Mouse (Mus musculus) right cerebral cortex, adult 18-20 months (tissue): ENCODE measurements around the gene Zfp663.
A peak's percentile ranks its signal among the peaks of the same experiment; 100 is the strongest.

Experiments used
- DNase-seq: peaks from one replicate; pipeline ENCODE4 v3.0.0; 2022; ENCODE audit warnings: mixed read lengths

The Zfp663 gene

GRCm38 (mm10) chr2:165319503-165319902 is 49.0 kb downstream of the Zfp663 start:
- no peak for DNase-seq

GRCm38 (mm10) chr2:165318941-165319340 is 49.6 kb downstream of the Zfp663 start:
- no peak for DNase-seq

- DNase-seq = no peak
Observed at GRCm38 (mm10) chr2:165317621-165318263, 50.8 kb downstream of the Zfp663 start.

- DNase-seq = peak; percentile 87
Observed at GRCm38 (mm10) chr2:165316837-165317473, 51.6 kb downstream of the Zfp663 start.

GRCm38 (mm10) chr2:165316204-165316603 is 52.3 kb downstream of the Zfp663 start:
- no peak for DNase-seq

- no peak for DNase-seq
Observed at GRCm38 (mm10) chr2:165314197-165314596, 54.3 kb downstream of the Zfp663 start.

- no peak for DNase-seq
Observed at GRCm38 (mm10) chr2:165312381-165312780, 56.1 kb downstream of the Zfp663 start.

GRCm38 (mm10) chr2:165311577-165311976 is 57.0 kb downstream of the Zfp663 start:
- no peak for DNase-seq

- DNase-seq = no peak
Observed at GRCm38 (mm10) chr2:165310818-165311425, 57.6 kb downstream of the Zfp663 start.

- DNase-seq = no peak
Observed at GRCm38 (mm10) chr2:165307801-165308200, 60.7 kb downstream of the Zfp663 start.

- DNase-seq = no peak
Observed at GRCm38 (mm10) chr2:165305438-165305837, 63.1 kb downstream of the Zfp663 start.

GRCm38 (mm10) chr2:165304819-165305218 is 63.7 kb downstream of the Zfp663 start:
- no peak for DNase-seq

GRCm38 (mm10) chr2:165303354-165304012 is 65.0 kb downstream of the Zfp663 start:
- no peak for DNase-seq

GRCm38 (mm10) chr2:165301409-165301808 is 67.1 kb downstream of the Zfp663 start:
- DNase-seq = no peak
